Mouse (Mus musculus): Measurements from ENCODE around the gene B3galt6.

- TF ChIP-seq POLR2A (IDR thresholded peaks at IDR 0.05; ENCODE audit: borderline replicate concordance, low read depth, low read length) (no peak), CTCF (IDR thresholded peaks at IDR 0.05; ENCODE audit: low read depth, low read length) (no peak)
These were observed 15.9 kb upstream of the B3galt6 start for GRCm38 (mm10) chr4:156008369-156008768.
